Mouse (Mus musculus) liver, postnatal 0 days (tissue): Measurements from ENCODE around the gene Mier2.

ENCODE experiments used
- CTCF ChIP-seq: sonication (generic); IDR thresholded peaks from 2 replicates; pipeline ENCODE4 v1.5.1; 2016; ENCODE audit warnings: antibody characterized with exemption, low read depth
- EP300 ChIP-seq: IDR thresholded peaks from 2 replicates; pipeline ENCODE4 v1.6.1; 2016; ENCODE audit warnings: antibody characterized with exemption, low read depth, mild to moderate bottlenecking

DNA sequence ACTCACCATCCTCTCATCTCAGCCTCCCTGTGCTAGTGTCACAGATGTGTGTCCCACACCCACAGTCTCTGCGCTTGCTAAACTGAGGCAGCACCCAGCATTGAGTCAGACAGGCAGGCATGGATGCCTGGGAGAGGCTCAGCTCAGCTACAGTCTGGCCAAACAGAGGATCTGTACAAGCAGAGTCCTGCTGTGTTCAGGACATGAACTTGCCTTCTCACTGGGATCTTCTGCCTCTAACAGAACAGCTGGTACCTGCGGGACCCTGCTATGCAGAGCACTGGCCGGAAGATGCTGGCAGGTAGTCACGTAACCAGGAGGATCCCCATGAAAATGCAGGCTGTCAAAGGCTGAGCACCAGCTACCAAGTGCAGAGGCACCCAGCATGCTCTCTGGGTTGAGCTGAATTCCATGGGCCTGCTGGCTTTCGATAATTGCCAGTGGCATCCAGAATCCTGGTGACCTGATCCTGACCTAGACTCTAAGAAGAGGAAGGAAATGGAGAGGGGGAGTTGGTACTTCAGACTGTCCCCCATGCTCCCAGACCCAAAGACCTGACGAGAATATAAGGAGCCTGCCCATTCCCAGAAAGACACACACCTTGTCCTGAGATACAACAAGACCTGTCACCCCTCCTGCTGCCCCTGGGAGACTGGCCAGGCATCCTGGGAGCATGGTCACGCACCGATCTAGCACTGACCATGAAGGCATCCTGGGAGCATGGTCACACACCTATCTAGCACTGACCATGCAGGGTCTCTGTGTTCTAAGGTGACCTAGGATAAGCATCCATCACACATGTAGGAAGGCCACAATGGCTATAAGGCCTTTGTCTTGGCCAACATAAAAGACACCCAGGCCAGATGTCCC lies 29.3 kb downstream of the Mier2 start:
- no peak for TF ChIP-seq CTCF
- TF ChIP-seq EP300 = no peak
